Mouse (Mus musculus): ENCODE measurements around the gene Tnp1.

The Tnp1 gene

GRCm38 (mm10) chr1:73004890-73005289 lies 10.8 kb downstream of the Tnp1 start:
- DNase-seq = peak; percentile 17

- no peak for DNase-seq
Observed at GRCm38 (mm10) chr1:73002637-73003036, 13.1 kb downstream of the Tnp1 start.

- DNase-seq = no peak
Observed at GRCm38 (mm10) chr1:73001961-73002360, 13.7 kb downstream of the Tnp1 start.

GRCm38 (mm10) chr1:72994751-72995528 lies 20.8 kb downstream of the Tnp1 start:
- DNase-seq = no peak

GRCm38 (mm10) chr1:72992944-72993464 lies 22.7 kb downstream of the Tnp1 start:
- DNase-seq = peak; percentile 93

GRCm38 (mm10) chr1:72992209-72992608 lies 23.5 kb downstream of the Tnp1 start:
- no peak for DNase-seq

- no peak for DNase-seq
Observed at GRCm38 (mm10) chr1:72988904-72989303, 26.8 kb downstream of the Tnp1 start.

GRCm38 (mm10) chr1:72986715-72987114 lies 29.0 kb downstream of the Tnp1 start:
- no peak for DNase-seq

GRCm38 (mm10) chr1:72978956-72979355 lies 36.8 kb downstream of the Tnp1 start:
- DNase-seq = no peak

GRCm38 (mm10) chr1:72974226-72974625 lies 41.5 kb downstream of the Tnp1 start:
- DNase-seq = no peak

- DNase-seq = no peak
Observed at GRCm38 (mm10) chr1:72970461-72970860, 45.2 kb downstream of the Tnp1 start.

GRCm38 (mm10) chr1:72969113-72969812 lies 46.4 kb downstream of the Tnp1 start:
- DNase-seq = no peak

GRCm38 (mm10) chr1:72966423-72966822 lies 49.3 kb downstream of the Tnp1 start:
- DNase-seq = peak; percentile 89
